ENCODE assay signal across 10 mouse cellular contexts in genomic region chr12:29938376-29939041, GRCm38 (mm10). TPM values are rescaled to one million over a fixed set of nuclear protein-coding genes. Genes with fewer than 3 reads are reported as not detected.
DNase-seq lines count a peak whose midpoint lies in the region; ATAC-seq and TF ChIP-seq lines count a peak whose summit lies in the region.
"Had no signal": no experiment of that assay in that cellular context is flagged by ENCODE, and none has a peak within 500 bp of the region (broad histone marks: within the 10 kb centered on the region; RNA-seq: fewer than 3 reads in every experiment).

No protein-coding gene starts in this region.

- under 1% methylated on average over 40 of the region's 40 CpGs for WGBS in forebrain, embryonic 11.5 days
- WGBS in heart, embryonic 14.5 days = under 1% methylated on average over 36 of the region's 40 CpGs
- WGBS in liver, postnatal 0 days (ENCODE audit: insufficient replicate concordance) = 2% methylated on average over 29 of the region's 40 CpGs

- H3K36me3 ChIP-seq in forebrain, embryonic 11.5 days (ENCODE audit: control insufficient read depth, insufficient read depth, low read length) = no peaks in the 10 kb centered on the region; the same call in 1 of the 2 replicates
- no peaks in the 10 kb centered on the region for H3K36me3 ChIP-seq in heart, embryonic 14.5 days (ENCODE audit: control insufficient read depth, insufficient read depth, low read length)
- no peaks in the 10 kb centered on the region for H3K36me3 ChIP-seq in liver, postnatal 0 days (replicated peaks; ENCODE audit: insufficient read depth, low read length)

- H3K27ac ChIP-seq in forebrain, embryonic 11.5 days (ENCODE audit: low read depth, low read length) = peak overlapping the region; percentile 77
- H3K27ac ChIP-seq in heart, embryonic 14.5 days (replicated peaks in 1 of 2; ENCODE audit: control insufficient read depth in 1 of 2, insufficient read depth in 1 of 2, low read depth in 2 of 2, low read length in 2 of 2) = peak overlapping the region; percentile 60 to 91
- peak overlapping the region; percentile 34; the same call in 1 of the 2 replicates for H3K27ac ChIP-seq in liver, postnatal 0 days (ENCODE audit: low read depth)

- H3K4me1 ChIP-seq in forebrain, embryonic 11.5 days (replicated peaks; ENCODE audit: control insufficient read depth, insufficient read depth, low read length) = peaks cover 21% of the 10 kb centered on the region
- peaks cover 26 to 36% of the 10 kb centered on the region in 2 experiments for H3K4me1 ChIP-seq in heart, embryonic 14.5 days (ENCODE audit: control insufficient read depth in 2 of 2, insufficient read depth in 2 of 2, low read length in 2 of 2)
- no peaks in the 10 kb centered on the region for H3K4me1 ChIP-seq in liver, postnatal 0 days (ENCODE audit: insufficient read depth)
- H3K4me1 ChIP-seq: megakaryocyte, embryonic 14.5 days had no signal

- peak overlapping the region; percentile 81 for H3K4me3 ChIP-seq in forebrain, embryonic 11.5 days (ENCODE audit: low read depth, low read length)
- H3K4me3 ChIP-seq in heart, embryonic 14.5 days (ENCODE audit: control insufficient read depth in 1 of 2, insufficient read depth in 1 of 2, low read depth in 1 of 2, low read length in 2 of 2) = peak overlapping the region; percentile 61 to 87
- peak overlapping the region; percentile 42 for H3K4me3 ChIP-seq in liver, postnatal 0 days (ENCODE audit: low read depth, low read length)

- no peak for TF ChIP-seq EP300 in liver, postnatal 0 days (IDR thresholded peaks at IDR 0.05; ENCODE audit: low read depth)

- DNase-seq in embryo, embryonic 10 days (ENCODE audit: low spot score) = peak; percentile 73
- DNase-seq in embryo, embryonic 9.5 days (ENCODE audit: extremely low spot score) = no peak
- DNase-seq in forebrain, embryonic 11.5 days (ENCODE audit: low spot score) = peak; percentile 84
- DNase-seq in kidney, postnatal 14 days = peak; percentile 74
- peak; percentile 24 for DNase-seq in liver, postnatal 0 days
- DNase-seq in ovary, postnatal 10 days (ENCODE audit: low spot score) = peak; percentile 56

- no peak for TF ChIP-seq CTCF in liver, postnatal 0 days (IDR thresholded peaks at IDR 0.05; ENCODE audit: low read depth)

- H3K9ac ChIP-seq in forebrain, embryonic 11.5 days (ENCODE audit: low read length) = peak overlapping the region; percentile 96
- peak overlapping the region; percentile 95 for H3K9ac ChIP-seq in heart, embryonic 14.5 days (ENCODE audit: low read length)
- peak overlapping the region; percentile 21; the same call in 1 of the 2 replicates for H3K9ac ChIP-seq in liver, postnatal 0 days (replicated peaks)

- peak overlapping the region; percentile 77 for H3K4me2 ChIP-seq in forebrain, embryonic 11.5 days (ENCODE audit: low read depth, low read length, severe bottlenecking)
- H3K4me2 ChIP-seq in heart, embryonic 14.5 days (ENCODE audit: low read length) = peak overlapping the region; percentile 73
- H3K4me2 ChIP-seq in liver, postnatal 0 days (ENCODE audit: low read depth, low read length) = peak overlapping the region; percentile 52

- no peaks in the 10 kb centered on the region for H3K9me3 ChIP-seq in forebrain, embryonic 11.5 days (ENCODE audit: control insufficient read depth, low read length)
- no peaks in the 10 kb centered on the region for H3K9me3 ChIP-seq in heart, embryonic 14.5 days (ENCODE audit: control insufficient read depth, low read length)
- no peaks in the 10 kb centered on the region for H3K9me3 ChIP-seq in liver, postnatal 0 days (ENCODE audit: low read length)

- no peaks in the 10 kb centered on the region for H3K27me3 ChIP-seq in forebrain, embryonic 11.5 days (ENCODE audit: control insufficient read depth, insufficient read depth, low read length)
- H3K27me3 ChIP-seq in heart, embryonic 14.5 days (ENCODE audit: control insufficient read depth, insufficient read depth, low read length) = no peaks in the 10 kb centered on the region
- H3K27me3 ChIP-seq in liver, postnatal 0 days (ENCODE audit: insufficient read depth, low read length) = peaks cover 15% of the 10 kb centered on the region
- H3K27me3 ChIP-seq: CH12.LX had no signal

- peak; percentile 86 for ATAC-seq in forebrain, embryonic 11.5 days (replicated peaks; ENCODE audit: low FRiP score)
- peak; percentile 57 for ATAC-seq in heart, embryonic 14.5 days (ENCODE audit: insufficient number of reproducible peaks, insufficient read depth, low FRiP score, low read depth)
- ATAC-seq in liver, postnatal 0 days = 0 out of 2 replicates have a peak, but pooled peaks have one; percentile 17
- no peak for ATAC-seq in megakaryocyte-erythroid progenitor cell, adult 5-6 weeks (replicated peaks; ENCODE audit: low FRiP score, low TSS enrichment, poor library complexity, severe bottlenecking)

RNA-seq across cellular contexts. Expression of gene Pxdn, which starts 1.1 kb away (rescaled TPM):
- 66.1 and 73.7 TPM in 2 replicates for polyA plus RNA-seq in forebrain, embryonic 11.5 days (2014; fragmentation: Nextera tagmentation; extraction: Ambion mirVana)
- 92.0 and 95.4 TPM in 2 replicates for polyA plus RNA-seq in heart, embryonic 14.5 days (2014; fragmentation: Nextera tagmentation; extraction: Ambion mirVana)
- 4.9 TPM in 2 replicates for polyA plus RNA-seq in liver, postnatal 0 days (2015; fragmentation: Nextera tagmentation; extraction: Ambion mirVana)
- total RNA-seq in megakaryocyte-erythroid progenitor cell, adult 5-6 weeks (2014; fragmentation: Nextera tagmentation) = not detected in 2 replicates
- total RNA-seq in megakaryocyte-erythroid progenitor cell, adult 5-6 weeks (2017) = not detected in 2 replicates

Comparison
In these comparisons a context has a peak if more than half of its experiments do, and no peak if none do; other contexts are left out.
1. H3K9ac ChIP-seq: peak in every context shown above with its lines; median percentile 96 in forebrain, embryonic 11.5 days; 95 in heart, embryonic 14.5 days; 21 in liver, postnatal 0 days.
2. RNA of gene Pxdn, which starts 1.1 kb away (polyA plus RNA-seq): 92.0 to 95.4 TPM in heart, embryonic 14.5 days and 66.1 to 73.7 TPM in forebrain, embryonic 11.5 days; 4.9 TPM in liver, postnatal 0 days; every median in the first group is over 10 times any median in the second.
3. Peak in every context shown above with its lines, with median percentiles within 50 percentile points of each other: H3K27ac ChIP-seq, H3K4me2 ChIP-seq and H3K4me3 ChIP-seq.